Mouse (Mus musculus): ENCODE measurements around the gene Trim2. TPM values are rescaled to one million over a fixed set of nuclear protein-coding genes. Genes with fewer than 3 reads are reported as not detected.

Trim2 gene
- polyA plus RNA-seq, 1 experiment, result 3.2 TPM

- TF ChIP-seq MYOG (IDR thresholded peaks at IDR 0.05; ENCODE audit: control insufficient read depth in 1 of 3, insufficient read depth in 1 of 3, insufficient read length in 2 of 3, low read depth in 2 of 3) (no peak), REST (IDR thresholded peaks at IDR 0.05; ENCODE audit: insufficient read depth, insufficient read length) (no peak), TCF3 (IDR thresholded peaks at IDR 0.05; ENCODE audit: insufficient read length, low read depth) (no peak), USF1 (IDR thresholded peaks at IDR 0.05; ENCODE audit: low read depth) (no peak), TCF12 (IDR thresholded peaks at IDR 0.05; ENCODE audit: insufficient read depth, poor library complexity, severe bottlenecking) (no peak), POLR2A (IDR thresholded peaks at IDR 0.05; ENCODE audit: insufficient read length, low read depth) (no peak), MAX (IDR thresholded peaks at IDR 0.05; ENCODE audit: low read depth) (no peak), SRF (IDR thresholded peaks at IDR 0.05; ENCODE audit: control insufficient read depth, insufficient read length, low read depth) (no peak), POLR2AphosphoS2 (IDR thresholded peaks at IDR 0.05; ENCODE audit: insufficient read length, low read depth) (no peak), CEBPB (IDR thresholded peaks at IDR 0.05; ENCODE audit: insufficient read depth, poor library complexity, severe bottlenecking) (no peak)
- no peak overlapping the region for H3K4me2 ChIP-seq (ENCODE audit: low read depth)
- H3K4me3 ChIP-seq, result no peak overlapping the region
- H3K36me3 ChIP-seq (ENCODE audit: control insufficient read depth, insufficient read depth), result no peaks in the 10 kb centered on the region
- H3ac ChIP-seq (ENCODE audit: control insufficient read depth, insufficient read length), result no peak overlapping the region
- H3K79me2 ChIP-seq (ENCODE audit: control insufficient read depth, insufficient read depth), result no peaks in the 10 kb centered on the region
- H3K27me3 ChIP-seq (ENCODE audit: control insufficient read depth, insufficient read depth, insufficient read length), result no peaks in the 10 kb centered on the region
Observed at GRCm38 (mm10) chr3:84278809-84279208, 27.9 kb downstream of the Trim2 start.

- TF ChIP-seq REST (IDR thresholded peaks at IDR 0.05; ENCODE audit: insufficient read depth, insufficient read length), result no peak
- no peak for TF ChIP-seq MYOD1 (IDR thresholded peaks at IDR 0.05; ENCODE audit: control insufficient read depth in 1 of 3, insufficient read length in 2 of 3, low read depth in 2 of 3)
- no peak for TF ChIP-seq POLR2A (IDR thresholded peaks at IDR 0.05; ENCODE audit: insufficient read length, low read depth)
- H3K4me2 ChIP-seq (ENCODE audit: low read depth), result no peak overlapping the region
- no peaks in the 10 kb centered on the region for H3K27me3 ChIP-seq (ENCODE audit: control insufficient read depth, insufficient read depth, insufficient read length)
- no peak overlapping the region for H3K4me3 ChIP-seq
- no peaks in the 10 kb centered on the region for H3K79me2 ChIP-seq (ENCODE audit: control insufficient read depth, insufficient read depth)
- no peak overlapping the region for H3ac ChIP-seq (ENCODE audit: control insufficient read depth, insufficient read length)
- no peaks in the 10 kb centered on the region for H3K36me3 ChIP-seq (ENCODE audit: control insufficient read depth, insufficient read depth)
Observed at GRCm38 (mm10) chr3:84275124-84275523, 31.6 kb downstream of the Trim2 start.

- Histone ChIP-seq H3K4me2 (ENCODE audit: low read depth) (no peak overlapping the region), H3K27me3 (ENCODE audit: control insufficient read depth, insufficient read depth, insufficient read length) (no peaks in the 10 kb centered on the region), H3K4me3 (no peak overlapping the region), H3ac (ENCODE audit: control insufficient read depth, insufficient read length) (no peak overlapping the region), H3K36me3 (ENCODE audit: control insufficient read depth, insufficient read depth) (no peaks in the 10 kb centered on the region), H3K79me2 (ENCODE audit: control insufficient read depth, insufficient read depth) (no peaks in the 10 kb centered on the region)
- TF ChIP-seq POLR2AphosphoS2 (IDR thresholded peaks at IDR 0.05; ENCODE audit: insufficient read length, low read depth) (no peak), MYOD1 (IDR thresholded peaks at IDR 0.05; ENCODE audit: control insufficient read depth in 1 of 3, insufficient read length in 2 of 3, low read depth in 2 of 3) (no peak), TCF3 (IDR thresholded peaks at IDR 0.05; ENCODE audit: insufficient read length, low read depth) (no peak), POLR2A (IDR thresholded peaks at IDR 0.05; ENCODE audit: insufficient read length, low read depth) (no peak), USF1 (IDR thresholded peaks at IDR 0.05; ENCODE audit: low read depth) (no peak), CEBPB (IDR thresholded peaks at IDR 0.05; ENCODE audit: insufficient read depth, poor library complexity, severe bottlenecking) (no peak)
Observed at GRCm38 (mm10) chr3:84272293-84273015, 34.2 kb downstream of the Trim2 start.

GRCm38 (mm10) chr3:84271794-84272193 is 34.9 kb downstream of the Trim2 start:
- Histone ChIP-seq H3K27me3 (ENCODE audit: control insufficient read depth, insufficient read depth, insufficient read length) (no peaks in the 10 kb centered on the region), H3K4me2 (ENCODE audit: low read depth) (no peak overlapping the region)

GRCm38 (mm10) chr3:84271058-84271457 is 35.6 kb downstream of the Trim2 start:
- no peaks in the 10 kb centered on the region for H3K79me2 ChIP-seq (ENCODE audit: control insufficient read depth, insufficient read depth)
- TF ChIP-seq E2F4 (IDR thresholded peaks at IDR 0.05; ENCODE audit: insufficient read depth) (no peak), CEBPB (IDR thresholded peaks at IDR 0.05; ENCODE audit: insufficient read depth, poor library complexity, severe bottlenecking) (no peak), POLR2A (IDR thresholded peaks at IDR 0.05; ENCODE audit: insufficient read length, low read depth) (no peak), MYOD1 (IDR thresholded peaks at IDR 0.05; ENCODE audit: control insufficient read depth in 1 of 3, insufficient read length in 2 of 3, low read depth in 2 of 3) (no peak), MYOG (IDR thresholded peaks at IDR 0.05; ENCODE audit: control insufficient read depth in 1 of 3, insufficient read depth in 1 of 3, insufficient read length in 2 of 3, low read depth in 2 of 3) (no peak), USF1 (IDR thresholded peaks at IDR 0.05; ENCODE audit: low read depth) (no peak), TCF3 (IDR thresholded peaks at IDR 0.05; ENCODE audit: insufficient read length, low read depth) (no peak), POLR2AphosphoS2 (IDR thresholded peaks at IDR 0.05; ENCODE audit: insufficient read length, low read depth) (no peak), SRF (IDR thresholded peaks at IDR 0.05; ENCODE audit: control insufficient read depth, insufficient read length, low read depth) (no peak), REST (IDR thresholded peaks at IDR 0.05; ENCODE audit: insufficient read depth, insufficient read length) (no peak), MAX (IDR thresholded peaks at IDR 0.05; ENCODE audit: low read depth) (no peak), TCF12 (IDR thresholded peaks at IDR 0.05; ENCODE audit: insufficient read depth, poor library complexity, severe bottlenecking) (no peak)
- H3K4me3 ChIP-seq, result no peak overlapping the region
- H3ac ChIP-seq (ENCODE audit: control insufficient read depth, insufficient read length), result no peak overlapping the region
- H3K27me3 ChIP-seq (ENCODE audit: control insufficient read depth, insufficient read depth, insufficient read length), result no peaks in the 10 kb centered on the region
- H3K4me2 ChIP-seq (ENCODE audit: low read depth), result no peak overlapping the region
- no peaks in the 10 kb centered on the region for H3K36me3 ChIP-seq (ENCODE audit: control insufficient read depth, insufficient read depth)

More at GRCm38 (mm10) chr3:84271794-84272193, 34.9 kb downstream of the Trim2 start:
- Histone ChIP-seq H3K4me3 (no peak overlapping the region), H3K36me3 (ENCODE audit: control insufficient read depth, insufficient read depth) (no peaks in the 10 kb centered on the region), H3ac (ENCODE audit: control insufficient read depth, insufficient read length) (no peak overlapping the region), H3K79me2 (ENCODE audit: control insufficient read depth, insufficient read depth) (no peaks in the 10 kb centered on the region)
- TF ChIP-seq MYOD1 (IDR thresholded peaks at IDR 0.05; ENCODE audit: control insufficient read depth in 1 of 3, insufficient read length in 2 of 3, low read depth in 2 of 3) (no peak), SRF (IDR thresholded peaks at IDR 0.05; ENCODE audit: control insufficient read depth, insufficient read length, low read depth) (no peak), CEBPB (IDR thresholded peaks at IDR 0.05; ENCODE audit: insufficient read depth, poor library complexity, severe bottlenecking) (no peak), TCF3 (IDR thresholded peaks at IDR 0.05; ENCODE audit: insufficient read length, low read depth) (no peak)

Measured in myocyte (in vitro differentiated cells).